21 mouse cellular contexts compared by ENCODE assay signal in the genomic region with DNA sequence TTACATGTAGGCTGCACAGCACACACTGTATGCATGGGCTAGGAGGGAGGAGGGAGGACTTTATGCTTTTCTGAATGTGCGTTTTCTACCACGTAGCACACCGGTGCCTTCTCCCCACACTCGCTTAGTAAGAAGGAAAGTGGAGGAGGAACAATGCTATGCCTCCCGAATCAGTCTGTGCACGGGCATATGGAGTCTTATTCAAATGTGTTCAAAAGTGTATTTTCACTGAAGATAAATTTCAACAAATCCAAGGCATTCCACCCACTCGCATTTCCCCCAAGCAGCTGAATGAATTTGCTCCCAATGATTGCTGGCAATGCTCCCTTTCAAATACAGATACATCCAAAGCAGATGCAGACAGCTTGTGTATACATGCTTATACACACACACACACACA.
DNase-seq lines count a peak whose midpoint lies in the region; ATAC-seq and TF ChIP-seq lines count a peak whose summit lies in the region.
"Had no signal": no experiment of that assay in that cellular context is flagged by ENCODE, and none has a peak within 500 bp of the region (broad histone marks: within the 10 kb centered on the region; RNA-seq: fewer than 3 reads in every experiment).

No protein-coding gene starts in this region.

- H3K4me2 ChIP-seq in kidney, embryonic 14.5 days (replicated peaks; ENCODE audit: low read depth, low read length) = no peak overlapping the region
- H3K4me2 ChIP-seq: liver, embryonic 13.5 days; lung, embryonic 15.5 days; midbrain, embryonic 12.5 days had no signal

- intact Hi-C loops in left cerebral cortex, postnatal 14 days (cut with DNase I) = no loop called here

- no peak overlapping the region for H3K4me3 ChIP-seq in hindbrain, embryonic 10.5 days
- H3K4me3 ChIP-seq in cerebellum, adult 2 months (replicated peaks; ENCODE audit: insufficient read depth, low read depth, low read length) = no peak overlapping the region
- no peak overlapping the region for H3K4me3 ChIP-seq in kidney, embryonic 14.5 days (ENCODE audit: low read length)
- H3K4me3 ChIP-seq: erythroblast, embryonic 14.5 days; heart, embryonic 10.5 days; liver, embryonic 13.5 days; lung, embryonic 15.5 days; midbrain, embryonic 12.5 days had no signal

- no peak for TF ChIP-seq CTCF in cerebellum, adult 2 months (IDR thresholded peaks at IDR 0.05; ENCODE audit: borderline replicate concordance, insufficient read depth, low read depth, low read length)

- ATAC-seq in kidney, embryonic 14.5 days (ENCODE audit: low FRiP score, low TSS enrichment) = no peak
- ATAC-seq: forebrain, embryonic 14.5 days; hindbrain, embryonic 16.5 days; intestine, postnatal 0 days had no signal

- H3K36me3 ChIP-seq in hindbrain, embryonic 10.5 days = no peaks in the 10 kb centered on the region
- no peaks in the 10 kb centered on the region for H3K36me3 ChIP-seq in kidney, embryonic 14.5 days (ENCODE audit: control insufficient read depth, insufficient read depth, low read length)
- H3K36me3 ChIP-seq: heart, embryonic 10.5 days; liver, embryonic 13.5 days; lung, embryonic 15.5 days; midbrain, embryonic 12.5 days had no signal

- no peak for TF ChIP-seq POLR2A in cerebellum, adult 2 months (IDR thresholded peaks at IDR 0.05; ENCODE audit: borderline replicate concordance, insufficient read depth, low read length)

- no peaks in the 10 kb centered on the region for H3K4me1 ChIP-seq in hindbrain, embryonic 10.5 days (replicated peaks)
- no peaks in the 10 kb centered on the region for H3K4me1 ChIP-seq in cerebellum, adult 2 months (ENCODE audit: control insufficient read depth, insufficient read depth, low read length)
- no peaks in the 10 kb centered on the region for H3K4me1 ChIP-seq in kidney, embryonic 14.5 days (ENCODE audit: control insufficient read depth, insufficient read depth, low read length)
- H3K4me1 ChIP-seq: heart, embryonic 10.5 days; liver, embryonic 13.5 days; lung, embryonic 15.5 days; midbrain, embryonic 12.5 days had no signal

- H3K9ac ChIP-seq in kidney, embryonic 14.5 days (ENCODE audit: low read depth, low read length) = no peak overlapping the region
- H3K9ac ChIP-seq: liver, embryonic 13.5 days; lung, embryonic 15.5 days; midbrain, embryonic 12.5 days had no signal

- 93% methylated on average over 7 of the region's 7 CpGs for WGBS in hindbrain, embryonic 10.5 days
- WGBS in cerebellum, adult 2 months = 88% methylated on average over 7 of the region's 7 CpGs
- WGBS in kidney, embryonic 14.5 days = 91% methylated on average over 7 of the region's 7 CpGs

- no peaks in the 10 kb centered on the region for H3K9me3 ChIP-seq in hindbrain, embryonic 10.5 days
- no peaks in the 10 kb centered on the region for H3K9me3 ChIP-seq in kidney, embryonic 14.5 days (ENCODE audit: control insufficient read depth, low read length)
- H3K9me3 ChIP-seq: heart, embryonic 10.5 days; liver, embryonic 13.5 days; lung, embryonic 15.5 days; midbrain, embryonic 12.5 days had no signal

- no peak overlapping the region for H3K27ac ChIP-seq in hindbrain, embryonic 10.5 days
- H3K27ac ChIP-seq in cerebellum, adult 2 months (ENCODE audit: insufficient read depth, low read length) = no peak overlapping the region
- no peak overlapping the region for H3K27ac ChIP-seq in kidney, embryonic 14.5 days (ENCODE audit: low read depth, low read length)
- H3K27ac ChIP-seq: heart, embryonic 10.5 days; liver, embryonic 13.5 days; lung, embryonic 15.5 days; midbrain, embryonic 12.5 days had no signal

- H3K27me3 ChIP-seq in hindbrain, embryonic 10.5 days (ENCODE audit: insufficient read depth, poor library complexity, severe bottlenecking) = no peaks in the 10 kb centered on the region
- H3K27me3 ChIP-seq in cerebellum, adult 2 months (ENCODE audit: control insufficient read depth, insufficient read depth, low read length) = no peaks in the 10 kb centered on the region
- no peaks in the 10 kb centered on the region for H3K27me3 ChIP-seq in kidney, embryonic 14.5 days (ENCODE audit: control insufficient read depth, insufficient read depth, low read length)
- H3K27me3 ChIP-seq: liver, embryonic 13.5 days; lung, embryonic 15.5 days; midbrain, embryonic 12.5 days had no signal

- DNase-seq in brain, adult 2 months (ENCODE audit: low read depth, low spot score) = peak; percentile 71
- peak; percentile 20 to 63 for DNase-seq in frontal cortex, adult 2 months (ENCODE audit: extremely low spot score in 1 of 2, low spot score in 1 of 2)
- DNase-seq in layer of hippocampus, adult 9-10 months (ENCODE audit: low spot score) = peak; percentile 22
- peak; percentile 35 to 54 for DNase-seq in left cerebral cortex, postnatal 14 days (ENCODE audit: low spot score in 2 of 2)
- no peak for DNase-seq in kidney, adult 9 months
- DNase-seq in hindbrain, embryonic 10.5 days (ENCODE audit: low spot score) = no peak
- no peak for DNase-seq in cerebellum, adult 2 months
- DNase-seq: cerebellum, postnatal 25 days; gastrocnemius, postnatal 25 days; heart, postnatal 36 days; kidney, postnatal 10 days; liver, embryonic 13.5 days; thymus, postnatal 4 days had no signal

Comparison
In these comparisons a context has a peak if more than half of its experiments do, and no peak if none do; other contexts are left out.
1. DNase-seq: peak in brain, adult 2 months (single experiment), frontal cortex, adult 2 months (2 of 2), layer of hippocampus, adult 9-10 months (single experiment) and left cerebral cortex, postnatal 14 days (2 of 2); none in kidney, adult 9 months (single experiment), hindbrain, embryonic 10.5 days (single experiment) and cerebellum, adult 2 months (0 of 2).